Mouse (Mus musculus): ENCODE data around the gene Saysd1. TPM values are rescaled to one million over a fixed set of nuclear protein-coding genes. Genes with fewer than 3 reads are reported as not detected.
A peak's percentile ranks its signal among the peaks of the same experiment; 100 is the strongest.

Saysd1 gene
- total and polyA plus RNA-seq, 3 experiments, result 3.2 to 4.4 TPM; not detected in 1

GRCm38 (mm10) chr14:20074759-20075158 is 63.6 kb downstream of the Saysd1 start:
- no peaks in the 10 kb centered on the region for H3K9me3 ChIP-seq (replicated peaks; ENCODE audit: insufficient read depth, low read length)
- DNase-seq (ENCODE audit: low read depth, low spot score), result no peak
- no peak overlapping the region for H3K4me3 ChIP-seq (ENCODE audit: control insufficient read depth in 1 of 2, insufficient read depth in 1 of 2, low read depth in 2 of 2, low read length in 2 of 2)
- H3K9ac ChIP-seq (ENCODE audit: control insufficient read depth, low read depth, low read length, poor library complexity, severe bottlenecking), result no peak overlapping the region
- no peaks in the 10 kb centered on the region for H3K27me3 ChIP-seq (ENCODE audit: control insufficient read depth in 1 of 2, insufficient read depth in 2 of 2, low read length in 2 of 2)
- H3K36me3 ChIP-seq (ENCODE audit: control insufficient read depth in 1 of 2, insufficient read depth in 2 of 2, low read length in 2 of 2), result no peaks in the 10 kb centered on the region
- no peak overlapping the region for H3K27ac ChIP-seq (ENCODE audit: control insufficient read depth, low read depth, low read length)
- no peaks in the 10 kb centered on the region for H3K4me1 ChIP-seq (ENCODE audit: control insufficient read depth in 1 of 2, insufficient read depth in 2 of 2, low read length in 2 of 2)
- H3K79me2 ChIP-seq (ENCODE audit: control insufficient read depth, insufficient read depth, low read length, poor library complexity), result no peaks in the 10 kb centered on the region
- no peak for TF ChIP-seq ELF1 (IDR thresholded peaks at IDR 0.05; ENCODE audit: low read depth, low read length)

- Histone ChIP-seq H3K36me3 (ENCODE audit: control insufficient read depth in 1 of 2, insufficient read depth in 2 of 2, low read length in 2 of 2) (no peaks in the 10 kb centered on the region), H3K79me2 (ENCODE audit: control insufficient read depth, insufficient read depth, low read length, poor library complexity) (no peaks in the 10 kb centered on the region), H3K27me3 (ENCODE audit: control insufficient read depth in 1 of 2, insufficient read depth in 2 of 2, low read length in 2 of 2) (no peaks in the 10 kb centered on the region; a peak in 1 of 4 replicates), H3K27ac (ENCODE audit: control insufficient read depth, low read depth, low read length) (no peak overlapping the region), H3K4me1 (ENCODE audit: control insufficient read depth in 1 of 2, insufficient read depth in 2 of 2, low read length in 2 of 2) (no peaks in the 10 kb centered on the region), H3K4me3 (ENCODE audit: control insufficient read depth in 1 of 2, insufficient read depth in 1 of 2, low read depth in 2 of 2, low read length in 2 of 2) (no peak overlapping the region), H3K9ac (ENCODE audit: control insufficient read depth, low read depth, low read length, poor library complexity, severe bottlenecking) (no peak overlapping the region), H3K9me3 (replicated peaks; ENCODE audit: insufficient read depth, low read length) (no peaks in the 10 kb centered on the region)
- DNase-seq (ENCODE audit: low read depth, low spot score), result no peak
- peak; percentile 45 for TF ChIP-seq RAD21 (IDR thresholded peaks at IDR 0.05; ENCODE audit: low read depth, low read length)
- no peak for TF ChIP-seq EP300 (IDR thresholded peaks at IDR 0.05; ENCODE audit: low read depth in 1 of 2, low read length in 2 of 2)
- TF ChIP-seq CTCF (IDR thresholded peaks at IDR 0.05 in 2 of 3, conservative IDR thresholded peaks at IDR 0.05 in 1 of 3; ENCODE audit: control insufficient read depth in 1 of 3, insufficient read depth in 1 of 3, low read depth in 2 of 3, low read length in 3 of 3, poor library complexity in 1 of 3, severe bottlenecking in 1 of 3), result peak; percentile 15 to 38 (median 28); a peak in 4 of 6 replicates
- 0 out of 2 replicates have a peak, but pooled peaks have one; percentile 12 for TF ChIP-seq ZC3H11A (IDR thresholded peaks at IDR 0.05; ENCODE audit: low read depth, low read length)
- peak; percentile 48 for TF ChIP-seq SMC3 (IDR thresholded peaks at IDR 0.05; ENCODE audit: low read depth, low read length)
- no peak for TF ChIP-seq POLR2AphosphoS2 (IDR thresholded peaks at IDR 0.05; ENCODE audit: low read length)
Measured at GRCm38 (mm10) chr14:20070629-20071028, 67.7 kb downstream of the Saysd1 start.

- Histone ChIP-seq H3K4me3 (ENCODE audit: control insufficient read depth in 1 of 2, insufficient read depth in 1 of 2, low read depth in 2 of 2, low read length in 2 of 2) (no peak overlapping the region), H3K36me3 (ENCODE audit: control insufficient read depth in 1 of 2, insufficient read depth in 2 of 2, low read length in 2 of 2) (no peaks in the 10 kb centered on the region), H3K79me2 (ENCODE audit: control insufficient read depth, insufficient read depth, low read length, poor library complexity) (no peaks in the 10 kb centered on the region), H3K27me3 (ENCODE audit: control insufficient read depth in 1 of 2, insufficient read depth in 2 of 2, low read length in 2 of 2) (peaks cover 0 to 3% of the 10 kb centered on the region in 2 experiments; a peak in 1 of 4 replicates), H3K4me1 (ENCODE audit: control insufficient read depth in 1 of 2, insufficient read depth in 2 of 2, low read length in 2 of 2) (no peaks in the 10 kb centered on the region), H3K9ac (ENCODE audit: control insufficient read depth, low read depth, low read length, poor library complexity, severe bottlenecking) (no peak overlapping the region), H3K9me3 (replicated peaks; ENCODE audit: insufficient read depth, low read length) (no peaks in the 10 kb centered on the region), H3K27ac (ENCODE audit: control insufficient read depth, low read depth, low read length) (no peak overlapping the region)
- DNase-seq (ENCODE audit: low read depth, low spot score), result peak; percentile 22
- no peak for TF ChIP-seq E2F4 (IDR thresholded peaks at IDR 0.05; ENCODE audit: borderline replicate concordance, low read depth, low read length)
- no peak for TF ChIP-seq BHLHE40 (IDR thresholded peaks at IDR 0.05; ENCODE audit: borderline replicate concordance, low read depth, low read length)
- TF ChIP-seq RAD21 (IDR thresholded peaks at IDR 0.05; ENCODE audit: low read depth, low read length), result no peak; the same call in 1 of the 2 replicates
- TF ChIP-seq MAFK (IDR thresholded peaks at IDR 0.05; ENCODE audit: borderline replicate concordance, low read depth, low read length), result no peak
- TF ChIP-seq USF2 (IDR thresholded peaks at IDR 0.05; ENCODE audit: borderline replicate concordance in 1 of 2, insufficient read depth in 1 of 2, low read depth in 1 of 2, low read length in 2 of 2), result no peak
- TF ChIP-seq SMC3 (IDR thresholded peaks at IDR 0.05; ENCODE audit: low read depth, low read length), result peak; percentile 27; the same call in 1 of the 2 replicates
- TF ChIP-seq POLR2AphosphoS2 (IDR thresholded peaks at IDR 0.05; ENCODE audit: low read length), result no peak
- TF ChIP-seq ZC3H11A (IDR thresholded peaks at IDR 0.05; ENCODE audit: low read depth, low read length), result no peak
- TF ChIP-seq TAL1 (IDR thresholded peaks at IDR 0.05; ENCODE audit: low read length), result no peak
- no peak for TF ChIP-seq KAT2A (conservative IDR thresholded peaks at IDR 0.05; ENCODE audit: low read depth, low read length)
- no peak for TF ChIP-seq ZNF384 (IDR thresholded peaks at IDR 0.05; ENCODE audit: low read depth, low read length)
- peak in 2 of 3 experiments; percentile 24 to 27; a peak in 3 of 6 replicates for TF ChIP-seq CTCF (IDR thresholded peaks at IDR 0.05 in 2 of 3, conservative IDR thresholded peaks at IDR 0.05 in 1 of 3; ENCODE audit: control insufficient read depth in 1 of 3, insufficient read depth in 1 of 3, low read depth in 2 of 3, low read length in 3 of 3, poor library complexity in 1 of 3, severe bottlenecking in 1 of 3)
Measured at GRCm38 (mm10) chr14:20068365-20068764, 70.0 kb downstream of the Saysd1 start.

Data from MEL (cell line).